Mouse (Mus musculus): Measurements from ENCODE around the gene Psg21.
"Not testable (repeated sequence)": the region's sequence is repeated elsewhere in the genome, so short reads cannot be mapped to it uniquely, and the experiment has no call there.

Gene Psg21

DNA sequence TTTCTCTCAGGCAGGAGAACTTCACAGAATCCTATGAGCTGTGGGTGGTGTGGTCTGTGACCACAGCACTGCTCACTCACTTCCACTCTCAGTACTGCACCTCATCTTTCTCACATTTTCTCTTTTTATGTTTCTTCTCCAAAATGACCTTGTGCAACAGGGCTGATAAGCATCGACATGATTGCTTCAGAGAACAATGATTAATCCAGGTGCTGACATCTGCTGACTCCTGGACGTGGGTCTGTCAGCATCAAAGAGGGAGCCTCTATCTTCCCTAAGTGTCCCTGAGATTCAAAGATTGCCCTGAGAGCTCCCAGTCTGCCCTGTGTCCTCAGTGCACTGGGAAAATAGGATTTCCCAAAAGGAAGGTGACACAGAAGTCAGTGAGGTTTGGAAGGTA lies at the start of gene Psg21:
Gene Psg21, minus strand, starts transcription at position 101 of the 400 bp plus-strand sequence.
- DNase-seq = not testable (repeated sequence)

DNA sequence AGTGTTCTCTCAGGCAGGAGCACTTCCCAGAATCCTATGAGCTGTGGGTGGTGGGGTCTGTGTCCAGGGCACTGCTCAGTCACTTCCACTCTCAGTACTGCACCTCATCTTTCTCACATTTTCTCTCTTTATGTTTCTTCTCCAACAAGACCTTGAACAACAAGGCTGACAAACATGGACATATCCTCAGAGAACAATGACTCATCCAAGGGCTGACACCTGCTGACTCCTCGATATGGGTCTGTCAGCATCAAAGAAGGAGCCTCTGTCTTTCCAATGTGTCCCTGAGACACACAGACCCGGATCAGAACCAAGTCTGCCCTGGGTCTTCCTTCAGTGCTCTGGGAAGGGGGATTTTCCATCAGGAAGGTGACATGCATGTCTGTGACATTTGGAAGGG lies 29.6 kb upstream of the Psg21 start, which contains the start of gene Psg20:
Gene Psg20, minus strand, starts transcription at position 101 of the 400 bp plus-strand sequence.
- no peak for DNase-seq

GRCm38 (mm10) chr7:18685586-18685985 lies 29.1 kb upstream of the Psg21 start:
- no peak for DNase-seq

DNA sequence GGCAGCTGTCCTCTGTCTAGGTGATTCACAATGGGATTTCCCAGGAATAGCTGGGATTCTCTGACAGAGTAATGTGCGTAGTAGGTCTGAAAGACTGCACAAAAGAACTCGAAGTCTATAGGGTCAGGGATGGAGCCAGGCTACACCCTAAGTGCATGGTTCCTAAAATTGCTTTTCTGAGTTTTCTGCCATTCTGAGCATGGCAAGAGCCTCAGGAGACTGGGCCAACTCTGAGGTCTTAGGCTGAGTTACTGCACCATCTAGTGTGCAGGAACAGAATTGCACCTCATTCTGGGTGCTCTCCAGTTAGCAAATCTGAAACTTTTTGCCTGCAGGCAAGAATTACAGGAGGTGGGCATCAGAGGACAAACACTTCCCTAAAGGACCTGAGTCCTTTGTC lies 23.2 kb upstream of the Psg21 start:
- DNase-seq = peak; percentile 18

GRCm38 (mm10) chr7:18626921-18627320 lies 29.6 kb downstream of the Psg21 start:
- DNase-seq = not testable (repeated sequence)

DNA sequence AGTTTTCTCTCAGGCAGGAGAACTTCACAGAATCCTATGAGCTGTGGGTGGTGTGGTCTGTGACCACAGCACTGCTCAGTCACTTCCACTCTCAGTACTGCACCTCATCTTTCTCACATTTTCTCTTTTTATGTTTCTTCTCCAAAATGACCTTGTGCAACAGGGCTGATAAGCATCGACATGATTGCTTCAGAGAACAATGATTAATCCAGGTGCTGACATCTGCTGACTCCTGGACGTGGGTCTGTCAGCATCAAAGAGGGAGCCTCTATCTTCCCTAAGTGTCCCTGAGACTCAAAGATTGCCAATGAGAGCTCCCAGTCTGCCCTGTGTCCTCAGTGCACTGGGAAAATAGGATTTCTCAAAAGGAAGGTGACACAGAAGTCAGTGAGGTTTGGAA lies 40.1 kb downstream of the Psg21 start, which contains the start of gene Psg23:
Gene Psg23, minus strand, starts transcription at position 101 of the 400 bp plus-strand sequence.
- not testable (repeated sequence) for DNase-seq

Measured in thymus, postnatal 4 days (tissue).